8 mouse cellular contexts compared by ENCODE assay signal in genomic region chr17:72918571-72919541, GRCm38 (mm10). TPM values are rescaled to one million over a fixed set of nuclear protein-coding genes. Genes with fewer than 3 reads are reported as not detected.
DNase-seq lines count a peak whose midpoint lies in the region; ATAC-seq and TF ChIP-seq lines count a peak whose summit lies in the region.

No protein-coding gene starts in this region.

- no peak for TF ChIP-seq CTCF in cortical plate, adult 2 months (IDR thresholded peaks at IDR 0.05; ENCODE audit: extremely low read depth, insufficient read depth, low read length)
- TF ChIP-seq CTCF in intestine, postnatal 0 days (IDR thresholded peaks at IDR 0.05; ENCODE audit: low read depth), result peak; percentile 33; the same call in 1 of the 2 replicates
- 0 out of 2 replicates have a peak, but pooled peaks have one; percentile 3 for TF ChIP-seq CTCF in liver, embryonic 14.5 days (IDR thresholded peaks at IDR 0.05; ENCODE audit: low read depth)
- TF ChIP-seq CTCF in stomach, postnatal 0 days (IDR thresholded peaks at IDR 0.05; ENCODE audit: low read depth), result peak; percentile 23

- ATAC-seq in intestine, postnatal 0 days, result peak; percentile 60
- ATAC-seq in liver, embryonic 14.5 days (ENCODE audit: insufficient read depth), result peak; percentile 31
- peak; percentile 55 for ATAC-seq in stomach, postnatal 0 days (ENCODE audit: low FRiP score, low TSS enrichment)

- H3ac ChIP-seq in myocyte (ENCODE audit: control insufficient read depth, insufficient read length), result peak overlapping the region; percentile 60

- no peaks in the 10 kb centered on the region for H3K9me3 ChIP-seq in intestine, postnatal 0 days (ENCODE audit: control insufficient read depth)
- H3K9me3 ChIP-seq in liver, embryonic 14.5 days (ENCODE audit: control insufficient read depth, low read length), result no peaks in the 10 kb centered on the region
- H3K9me3 ChIP-seq in stomach, postnatal 0 days (ENCODE audit: control insufficient read depth, low read length), result no peaks in the 10 kb centered on the region

- peaks cover 26% of the 10 kb centered on the region for H3K36me3 ChIP-seq in intestine, postnatal 0 days (ENCODE audit: control insufficient read depth, insufficient read depth)
- no peaks in the 10 kb centered on the region for H3K36me3 ChIP-seq in liver, embryonic 14.5 days (replicated peaks; ENCODE audit: control insufficient read depth, insufficient read depth, low read depth)
- peaks cover 19% of the 10 kb centered on the region for H3K36me3 ChIP-seq in myocyte (ENCODE audit: control insufficient read depth, insufficient read depth)
- peaks cover 8% of the 10 kb centered on the region for H3K36me3 ChIP-seq in stomach, postnatal 0 days (ENCODE audit: control insufficient read depth, insufficient read depth, low read length)

- H3K4me3 ChIP-seq in cortical plate, adult 2 months (ENCODE audit: insufficient read depth, low read length), result peak overlapping the region; percentile 46
- peak overlapping the region; percentile 86 for H3K4me3 ChIP-seq in intestine, postnatal 0 days (ENCODE audit: low read depth, low read length)
- peak overlapping the region; percentile 53 to 55 for H3K4me3 ChIP-seq in liver, embryonic 14.5 days (ENCODE audit: insufficient read depth in 1 of 2, low read depth in 2 of 2, low read length in 2 of 2)
- peak overlapping the region; percentile 93 for H3K4me3 ChIP-seq in myocyte
- H3K4me3 ChIP-seq in stomach, postnatal 0 days (ENCODE audit: low read depth, low read length), result peak overlapping the region; percentile 74

- H3K4me1 ChIP-seq in cortical plate, adult 2 months (ENCODE audit: control insufficient read depth, insufficient read depth, low read length), result no peaks in the 10 kb centered on the region; the same call in 1 of the 2 replicates
- 0 out of 2 replicates have a peak, but pooled peaks cover 4% of the 10 kb centered on the region for H3K4me1 ChIP-seq in intestine, postnatal 0 days (replicated peaks; ENCODE audit: control insufficient read depth, insufficient read depth, low read length)
- peaks cover 0 to 2% of the 10 kb centered on the region in 2 experiments; a peak in 1 of 4 replicates for H3K4me1 ChIP-seq in liver, embryonic 14.5 days (replicated peaks; ENCODE audit: control insufficient read depth in 2 of 2, insufficient read depth in 2 of 2, low read length in 1 of 2)
- peaks cover 4% of the 10 kb centered on the region; the same call in 1 of the 2 replicates for H3K4me1 ChIP-seq in stomach, postnatal 0 days (replicated peaks; ENCODE audit: control insufficient read depth, insufficient read depth)

- TF ChIP-seq EP300 in liver, embryonic 14.5 days (IDR thresholded peaks at IDR 0.05; ENCODE audit: low read depth), result no peak
- TF ChIP-seq EP300 in stomach, postnatal 0 days (optimal IDR thresholded peaks at IDR 0.05), result no peak

- H3K79me2 ChIP-seq in myocyte (ENCODE audit: control insufficient read depth, insufficient read depth), result peaks cover 53% of the 10 kb centered on the region

- peak overlapping the region; percentile 77 for H3K27ac ChIP-seq in cortical plate, adult 2 months (ENCODE audit: insufficient read depth, low read length)
- H3K27ac ChIP-seq in intestine, postnatal 0 days (ENCODE audit: low read depth, low read length), result peak overlapping the region; percentile 83
- no peak overlapping the region for H3K27ac ChIP-seq in liver, embryonic 14.5 days
- peak overlapping the region; percentile 83 for H3K27ac ChIP-seq in stomach, postnatal 0 days (replicated peaks)

- peak overlapping the region; percentile 98 for H3K4me2 ChIP-seq in intestine, postnatal 0 days (replicated peaks; ENCODE audit: low read depth)
- peak overlapping the region; percentile 71 for H3K4me2 ChIP-seq in liver, embryonic 14.5 days (ENCODE audit: low read depth)
- peak overlapping the region; percentile 84 for H3K4me2 ChIP-seq in myocyte (ENCODE audit: low read depth)
- H3K4me2 ChIP-seq in stomach, postnatal 0 days (replicated peaks; ENCODE audit: low read depth), result peak overlapping the region; percentile 96

- peak; percentile 37 for DNase-seq in 3134 (ENCODE audit: extremely low read depth, insufficient read length, low spot score)
- DNase-seq in R1 (ENCODE audit: low read depth, low spot score), result peak; percentile 44
- peak; percentile 74 to 78 for DNase-seq in heart, adult 18-20 months
- DNase-seq in liver, embryonic 14.5 days (ENCODE audit: low read depth in 3 of 3, low spot score in 3 of 3), result no peak
- peak; percentile 38 for DNase-seq in stomach, postnatal 0 days (ENCODE audit: low spot score)

- H3K27me3 ChIP-seq in intestine, postnatal 0 days (replicated peaks; ENCODE audit: control insufficient read depth, insufficient read depth, low read length), result no peaks in the 10 kb centered on the region
- H3K27me3 ChIP-seq in liver, embryonic 14.5 days (ENCODE audit: control insufficient read depth, insufficient read depth, low read length), result peaks cover 33% of the 10 kb centered on the region
- no peaks in the 10 kb centered on the region for H3K27me3 ChIP-seq in myocyte (ENCODE audit: control insufficient read depth, insufficient read depth, insufficient read length)
- H3K27me3 ChIP-seq in stomach, postnatal 0 days (ENCODE audit: control insufficient read depth, insufficient read depth, low read length), result no peaks in the 10 kb centered on the region

- H3K9ac ChIP-seq in intestine, postnatal 0 days (ENCODE audit: low read depth, low read length), result peak overlapping the region; percentile 82
- H3K9ac ChIP-seq in liver, embryonic 14.5 days (replicated peaks), result peak overlapping the region; percentile 23; the same call in 1 of the 2 replicates
- H3K9ac ChIP-seq in stomach, postnatal 0 days (ENCODE audit: low read length), result peak overlapping the region; percentile 76

- TF ChIP-seq POLR2A in cortical plate, adult 2 months (IDR thresholded peaks at IDR 0.05; ENCODE audit: extremely low read depth, insufficient read depth, low read length), result no peak
- peak; percentile 1 for TF ChIP-seq POLR2A in myocyte (IDR thresholded peaks at IDR 0.05; ENCODE audit: insufficient read length, low read depth)

- under 1% methylated on average over 54 of the region's 54 CpGs for WGBS in intestine, postnatal 0 days
- under 1% methylated on average over 54 of the region's 54 CpGs for WGBS in liver, embryonic 14.5 days (ENCODE audit: insufficient replicate concordance)
- under 1% methylated on average over 53 of the region's 54 CpGs for WGBS in stomach, postnatal 0 days

TF ChIP-seq in myocyte, 11 proteins besides CTCF, POLR2A, EP300 and RAD21:
- peak; percentile 44 for TF ChIP-seq POLR2AphosphoS2 (IDR thresholded peaks at IDR 0.05; ENCODE audit: insufficient read length, low read depth)
- TF ChIP-seq MYOG (IDR thresholded peaks at IDR 0.05; ENCODE audit: control insufficient read depth in 1 of 3, insufficient read depth in 1 of 3, insufficient read length in 2 of 3, low read depth in 2 of 3), result peak in 1 of 3 experiments; percentile 52
- no peak for TF ChIP-seq E2F4 (IDR thresholded peaks at IDR 0.05; ENCODE audit: insufficient read depth)
- TF ChIP-seq TCF3 (IDR thresholded peaks at IDR 0.05; ENCODE audit: insufficient read length, low read depth), result no peak
- TF ChIP-seq MYOD1 (IDR thresholded peaks at IDR 0.05; ENCODE audit: control insufficient read depth in 1 of 3, insufficient read length in 2 of 3, low read depth in 2 of 3), result peak in 2 of 3 experiments; percentile 15 to 31

RNA-seq across cellular contexts. Expression of gene Lbh, which starts 0.8 kb away (rescaled TPM):
- polyA plus RNA-seq in cortical plate, adult 2 months (2012; rRNA removed), result 37.7 and 40.1 TPM in 2 replicates
- 100 to 1,000 TPM; 432 to 483 TPM for total RNA-seq in heart, adult 18-20 months (2021)
- 11.1 and 11.3 TPM in 2 replicates for polyA plus RNA-seq in intestine, postnatal 0 days (2015; fragmentation: Nextera tagmentation; extraction: Ambion mirVana)
- 6.2 and 7.3 TPM in 2 replicates for polyA plus RNA-seq in liver, embryonic 14.5 days (2012; rRNA removed)
- polyA plus RNA-seq in liver, embryonic 14.5 days (2014; fragmentation: Nextera tagmentation; extraction: Ambion mirVana), result 0.76 and 0.85 TPM in 2 replicates
- polyA plus RNA-seq in myocyte (2012; fragmentation: generic; extraction: Trizol), result 29.8 TPM
- 2.0 and 2.7 TPM in 2 replicates for polyA plus RNA-seq in stomach, postnatal 0 days (2015; fragmentation: Nextera tagmentation; extraction: Ambion mirVana)

Comparison
In these comparisons a context has a peak if more than half of its experiments do, and no peak if none do; other contexts are left out.
1. DNase-seq: peak in 3134 (single experiment), R1 (single experiment), heart, adult 18-20 months (2 of 2) and stomach, postnatal 0 days (single experiment); none in liver, embryonic 14.5 days (0 of 3).
2. H3K9ac ChIP-seq: peak in every context shown above with its lines; median percentile 82 in intestine, postnatal 0 days; 76 in stomach, postnatal 0 days; 23 in liver, embryonic 14.5 days.
3. Peak in every context shown above with its lines, with median percentiles within 50 percentile points of each other: H3K4me3 ChIP-seq, ATAC-seq and H3K4me2 ChIP-seq.